Mouse (Mus musculus) heart, embryonic 15.5 days (tissue): ENCODE results near the gene Ric8b. TPM values are rescaled to one million over a fixed set of nuclear protein-coding genes. Genes with fewer than 3 reads are reported as not detected.

Experiments
- ATAC-seq: fragments of 200-750 bp; cut with Nextera tagmentation; replicated peaks from 2 replicates; pipeline ENCODE4 v1.8.0; 2017; ENCODE audit warnings: low read depth, moderate TSS enrichment; ENCODE audit not compliant: insufficient number of reproducible peaks, insufficient read depth, low FRiP score
- H3K27ac ChIP-seq: fragments of 300-500 bp; sonication (generic); 2 replicates; pipeline ENCODE4 v1.5.1; 2015; ENCODE audit warnings: mild to moderate bottlenecking, inconsistent platforms
- H3K27me3 ChIP-seq: fragments of 300-500 bp; sonication (generic); 2 replicates; pipeline ENCODE4 v1.6.1; 2015; ENCODE audit warnings: inconsistent platforms
- H3K36me3 ChIP-seq: fragments of 300-500 bp; sonication (generic); 2 replicates; pipeline ENCODE4 v1.6.1; 2015; ENCODE audit warnings: mild to moderate bottlenecking, inconsistent platforms
- H3K4me1 ChIP-seq: fragments of 300-500 bp; sonication (generic); replicated peaks from 2 replicates; pipeline ENCODE4 v1.6.1; 2015; ENCODE audit warnings: inconsistent platforms
- H3K4me2 ChIP-seq: fragments of 300-500 bp; sonication (generic); 2 replicates; pipeline ENCODE4 v1.6.1; 2015; ENCODE audit warnings: inconsistent platforms, mild to moderate bottlenecking, moderate library complexity
- H3K4me3 ChIP-seq: fragments of 300-500 bp; sonication (generic); 2 replicates; pipeline ENCODE4 v1.5.1; 2015; ENCODE audit warnings: mild to moderate bottlenecking, inconsistent platforms
- H3K9ac ChIP-seq: fragments of 300-500 bp; sonication (generic); 2 replicates; pipeline ENCODE4 v1.6.1; 2015; ENCODE audit warnings: mild to moderate bottlenecking, inconsistent platforms
- H3K9me3 ChIP-seq: fragments of 300-500 bp; sonication (generic); replicated peaks from 2 replicates; pipeline ENCODE4 v1.6.1; 2016; ENCODE audit warnings: inconsistent platforms
- WGBS: fragments of 180-500 bp; shearing (Covaris S2); methylation state at CpG from one replicate; pipeline ENCODE4 v1.1.7; 2015; ENCODE audit warnings: mixed read lengths; 5-methylcytosine and 5-hydroxymethylcytosine counted together
- polyA plus RNA-seq: library from polyadenylated mRNA; unstranded; fragments of >200 nt; fragmentation: Nextera tagmentation; extraction: Ambion mirVana; gene quantifications from 2 replicates; pipeline ENCODE4 v1.2.1, GENCODE M21; 2015

Gene Ric8b
- polyA plus RNA-seq, 1 experiment from 2014 or later: 13.6 TPM

GRCm38 (mm10) chr10:84966542-84966941 lies 49.1 kb downstream of the Ric8b start:
- H3K4me1 ChIP-seq: peaks cover 33% of the 10 kb centered on the region
- H3K36me3 ChIP-seq: peaks cover 10% of the 10 kb centered on the region
- WGBS: 86% methylated on average over 2 of the region's 2 CpGs
- no peak overlapping the region for H3K4me3 ChIP-seq
- no peaks in the 10 kb centered on the region for H3K27me3 ChIP-seq
- peak overlapping the region; percentile 96; the same call in 1 of the 2 replicates for H3K27ac ChIP-seq
- no peak for ATAC-seq
- H3K9ac ChIP-seq: no peak overlapping the region
- no peaks in the 10 kb centered on the region for H3K9me3 ChIP-seq
- no peak overlapping the region for H3K4me2 ChIP-seq

GRCm38 (mm10) chr10:84967645-84968044 lies 50.2 kb downstream of the Ric8b start:
- Histone ChIP-seq H3K27ac (peak overlapping the region; percentile 96), H3K4me2 (peak overlapping the region; percentile 22; the same call in 1 of the 2 replicates)
- 22% methylated on average over 6 of the region's 6 CpGs for WGBS

GRCm38 (mm10) chr10:84968852-84969704 lies 51.7 kb downstream of the Ric8b start:
- H3K4me1 ChIP-seq: peaks cover 31% of the 10 kb centered on the region
- peak overlapping the region; percentile 48 for H3K4me2 ChIP-seq
- WGBS: 27% methylated on average over 12 of the region's 12 CpGs
- H3K27ac ChIP-seq: peak overlapping the region; percentile 96
- peaks cover 12% of the 10 kb centered on the region for H3K36me3 ChIP-seq
- peak; percentile 67; the same call in 1 of the 2 replicates for ATAC-seq
- H3K4me3 ChIP-seq: no peak overlapping the region
- no peak overlapping the region for H3K9ac ChIP-seq
- H3K9me3 ChIP-seq: no peaks in the 10 kb centered on the region
- no peaks in the 10 kb centered on the region for H3K27me3 ChIP-seq

More at GRCm38 (mm10) chr10:84967645-84968044, 50.2 kb downstream of the Ric8b start:
- Histone ChIP-seq H3K9ac (no peak overlapping the region), H3K4me1 (peaks cover 33% of the 10 kb centered on the region), H3K9me3 (no peaks in the 10 kb centered on the region), H3K36me3 (peaks cover 12% of the 10 kb centered on the region), H3K4me3 (no peak overlapping the region), H3K27me3 (no peaks in the 10 kb centered on the region)
- ATAC-seq: peak; percentile 62

- no peaks in the 10 kb centered on the region for H3K27me3 ChIP-seq
- no peak overlapping the region for H3K27ac ChIP-seq
- no peak for ATAC-seq
- H3K36me3 ChIP-seq: peaks cover 22% of the 10 kb centered on the region
- WGBS: 72% methylated on average over 4 of the region's 4 CpGs
- peaks cover 14% of the 10 kb centered on the region for H3K4me1 ChIP-seq
- H3K9me3 ChIP-seq: no peaks in the 10 kb centered on the region
- H3K4me2 ChIP-seq: no peak overlapping the region
- H3K4me3 ChIP-seq: no peak overlapping the region
- H3K9ac ChIP-seq: no peak overlapping the region
Measured at GRCm38 (mm10) chr10:84975264-84975663, 57.8 kb downstream of the Ric8b start.

- peaks cover 24% of the 10 kb centered on the region for H3K36me3 ChIP-seq
- no peak overlapping the region for H3K4me3 ChIP-seq
- 43% methylated on average over 8 of the region's 8 CpGs for WGBS
- peak; percentile 73 for ATAC-seq
- peaks cover 14% of the 10 kb centered on the region for H3K4me1 ChIP-seq
- peak overlapping the region; percentile 69 for H3K27ac ChIP-seq
- H3K9ac ChIP-seq: no peak overlapping the region
- no peaks in the 10 kb centered on the region for H3K9me3 ChIP-seq
- H3K27me3 ChIP-seq: no peaks in the 10 kb centered on the region
- H3K4me2 ChIP-seq: no peak overlapping the region
Measured at GRCm38 (mm10) chr10:84976588-84977351, 59.4 kb downstream of the Ric8b start.

- Histone ChIP-seq H3K9ac (no peak overlapping the region), H3K4me1 (peaks cover 18% of the 10 kb centered on the region), H3K4me3 (no peak overlapping the region), H3K27ac (no peak overlapping the region), H3K4me2 (no peak overlapping the region), H3K9me3 (no peaks in the 10 kb centered on the region), H3K27me3 (no peaks in the 10 kb centered on the region), H3K36me3 (peaks cover 27% of the 10 kb centered on the region)
- 90% methylated on average over 5 of the region's 5 CpGs for WGBS
- no peak for ATAC-seq
Measured at GRCm38 (mm10) chr10:84980291-84980690, 62.9 kb downstream of the Ric8b start.

- no peaks in the 10 kb centered on the region for H3K27me3 ChIP-seq
- peaks cover 27% of the 10 kb centered on the region for H3K36me3 ChIP-seq
- H3K9me3 ChIP-seq: no peaks in the 10 kb centered on the region
- 91% methylated on average over 2 of the region's 2 CpGs for WGBS
- H3K4me1 ChIP-seq: peaks cover 14% of the 10 kb centered on the region
- H3K9ac ChIP-seq: no peak overlapping the region
- H3K27ac ChIP-seq: no peak overlapping the region
- H3K4me2 ChIP-seq: no peak overlapping the region
- no peak for ATAC-seq
- H3K4me3 ChIP-seq: no peak overlapping the region
Measured at GRCm38 (mm10) chr10:84981441-84981840, 64.0 kb downstream of the Ric8b start.

- no peaks in the 10 kb centered on the region for H3K27me3 ChIP-seq
- no peak overlapping the region for H3K4me3 ChIP-seq
- 92% methylated on average over 7 of the region's 7 CpGs for WGBS
- H3K27ac ChIP-seq: no peak overlapping the region
- no peak overlapping the region for H3K9ac ChIP-seq
- no peak for ATAC-seq
- no peaks in the 10 kb centered on the region for H3K9me3 ChIP-seq
- peaks cover 32% of the 10 kb centered on the region for H3K36me3 ChIP-seq
- H3K4me2 ChIP-seq: no peak overlapping the region
- H3K4me1 ChIP-seq: peaks cover 5% of the 10 kb centered on the region
Measured at GRCm38 (mm10) chr10:84982675-84983074, 65.3 kb downstream of the Ric8b start.

- Histone ChIP-seq H3K27me3 (no peaks in the 10 kb centered on the region), H3K9ac (no peak overlapping the region), H3K27ac (no peak overlapping the region), H3K4me1 (peaks cover 5% of the 10 kb centered on the region), H3K4me3 (no peak overlapping the region), H3K9me3 (no peaks in the 10 kb centered on the region), H3K4me2 (no peak overlapping the region), H3K36me3 (peaks cover 25% of the 10 kb centered on the region; the same call in 1 of the 2 replicates)
- 72% methylated on average over 9 of the region's 9 CpGs for WGBS
- ATAC-seq: no peak
Measured at GRCm38 (mm10) chr10:84985956-84986355, 68.5 kb downstream of the Ric8b start.

GRCm38 (mm10) chr10:84987666-84988065 lies 70.2 kb downstream of the Ric8b start:
- no peaks in the 10 kb centered on the region for H3K9me3 ChIP-seq
- no peak overlapping the region for H3K4me2 ChIP-seq
- no peak overlapping the region for H3K9ac ChIP-seq
- no peaks in the 10 kb centered on the region for H3K27me3 ChIP-seq
- no peak overlapping the region for H3K4me3 ChIP-seq
- peaks cover 23% of the 10 kb centered on the region for H3K36me3 ChIP-seq
- 77% methylated on average over 4 of the region's 4 CpGs for WGBS
- peaks cover 5% of the 10 kb centered on the region for H3K4me1 ChIP-seq
- no peak overlapping the region for H3K27ac ChIP-seq
- no peak for ATAC-seq

GRCm38 (mm10) chr10:84988650-84989049 lies 71.2 kb downstream of the Ric8b start:
- Histone ChIP-seq H3K9me3 (no peaks in the 10 kb centered on the region), H3K4me3 (no peak overlapping the region), H3K9ac (no peak overlapping the region), H3K27ac (no peak overlapping the region), H3K27me3 (no peaks in the 10 kb centered on the region), H3K4me1 (peaks cover 5% of the 10 kb centered on the region), H3K36me3 (peaks cover 15% of the 10 kb centered on the region), H3K4me2 (no peak overlapping the region)
- ATAC-seq: no peak
- 67% methylated on average over 4 of the region's 4 CpGs for WGBS
